Mouse (Mus musculus) CH12.LX (cell line): Measurements from ENCODE around the gene Zfp277. TPM values are rescaled to one million over a fixed set of nuclear protein-coding genes. Genes with fewer than 3 reads are reported as not detected.

ENCODE experiments used
- DNase-seq: peaks from one replicate; pipeline ENCODE4 v3.0.0-alpha.2; 2013; ENCODE audit errors: extremely low read depth
- H3K27ac ChIP-seq: 2 replicates; pipeline ENCODE4 v1.5.1; 2012; ENCODE audit warnings: low read depth, mild to moderate bottlenecking, control low read depth, moderate library complexity; ENCODE audit not compliant: insufficient read depth
- H3K27me3 ChIP-seq: replicated peaks from 2 replicates; pipeline ENCODE3; 2012; ENCODE audit warnings: inconsistent platforms
- H3K36me3 ChIP-seq, 2 experiments: replicated peaks in 1 of 2; 2 replicates each; pipeline versions ENCODE3 to v1.6.1; 2012; ENCODE audit warnings: inconsistent platforms in 1 of 2, low read length in 1 of 2, mild to moderate bottlenecking in 1 of 2, mixed read lengths in 1 of 2, moderate library complexity in 1 of 2; ENCODE audit not compliant: control insufficient read depth in 1 of 2, insufficient read depth in 1 of 2
- H3K4me1 ChIP-seq, 2 experiments: 2 replicates each; pipeline ENCODE4 v1.6.1; 2012; ENCODE audit warnings: inconsistent platforms in 1 of 2, moderate library complexity in 1 of 2; ENCODE audit not compliant: insufficient read depth in 2 of 2, control insufficient read depth in 1 of 2
- H3K4me2 ChIP-seq: 2 replicates; pipeline ENCODE4 v1.6.1; 2012; ENCODE audit warnings: low read depth, mild to moderate bottlenecking, control low read depth; ENCODE audit not compliant: poor library complexity, insufficient read depth, severe bottlenecking
- H3K4me3 ChIP-seq, 3 experiments: fragments of 150-350 bp in 1 of 3; sonication (generic) in 1 of 3; replicated peaks in 1 of 3; 2 replicates each; pipeline versions ENCODE3 to v1.5.1; 2011 to 2012; ENCODE audit warnings: low read depth in 2 of 3, low read length in 2 of 3, mild to moderate bottlenecking in 2 of 3, moderate library complexity in 2 of 3, control low read depth in 1 of 3, improper control_type of control experiment in 1 of 3, inconsistent platforms in 1 of 3, mixed read lengths in 1 of 3; ENCODE audit not compliant: poor library complexity in 1 of 3
- H3K79me2 ChIP-seq: replicated peaks from 2 replicates; pipeline ENCODE4 v1.6.1; 2012; ENCODE audit warnings: mild to moderate bottlenecking, moderate library complexity; ENCODE audit not compliant: control insufficient read depth, poor library complexity, insufficient read depth, severe bottlenecking; ENCODE audit errors: extremely low read depth
- H3K9ac ChIP-seq: 2 replicates; pipeline ENCODE4 v1.6.1; 2012; ENCODE audit warnings: low read depth, mild to moderate bottlenecking, control low read depth, moderate library complexity; ENCODE audit not compliant: insufficient read depth
- H3K9me3 ChIP-seq: replicated peaks from 2 replicates; pipeline ENCODE3; 2012; ENCODE audit warnings: low read length, inconsistent platforms, mixed read lengths
- BHLHE40 ChIP-seq: IDR thresholded peaks from 2 replicates; pipeline ENCODE4 v1.6.1; 2011; ENCODE audit warnings: mild to moderate bottlenecking, low read depth, low read length, improper control_type of control experiment
- CHD2 ChIP-seq: IDR thresholded peaks from 2 replicates; pipeline ENCODE4 v1.6.1; 2011; ENCODE audit warnings: low read length, improper control_type of control experiment
- CTCF ChIP-seq, 2 experiments: IDR thresholded peaks in 1 of 2; conservative IDR thresholded peaks in 1 of 2; 2 replicates each; pipeline ENCODE4 v1.5.1; 2011 to 2012; ENCODE audit warnings: low read depth in 2 of 2, low read length in 2 of 2, improper control_type of control experiment in 1 of 2, inconsistent platforms in 1 of 2, mild to moderate bottlenecking in 1 of 2, moderate library complexity in 1 of 2
- E2F4 ChIP-seq: IDR thresholded peaks from 2 replicates; pipeline ENCODE4 v1.6.1; 2011; ENCODE audit warnings: low read depth, low read length, improper control_type of control experiment; ENCODE audit not compliant: insufficient replicate concordance
- ELF1 ChIP-seq: IDR thresholded peaks from 2 replicates; pipeline ENCODE4 v1.6.1; 2014; ENCODE audit warnings: low read depth, mild to moderate bottlenecking, inconsistent platforms, low read length, improper control_type of control experiment
- JUN ChIP-seq: IDR thresholded peaks from 2 replicates; pipeline ENCODE4 v1.6.1; 2011; ENCODE audit warnings: low read depth, mild to moderate bottlenecking, low read length, improper control_type of control experiment, moderate library complexity; ENCODE audit not compliant: insufficient read depth
- KAT2A ChIP-seq: IDR thresholded peaks from 2 replicates; pipeline ENCODE4 v1.6.1; 2012; ENCODE audit warnings: low read length, improper control_type of control experiment, inconsistent platforms; ENCODE audit not compliant: insufficient replicate concordance
- MAX ChIP-seq: IDR thresholded peaks from 2 replicates; pipeline ENCODE4 v1.6.1; 2011; ENCODE audit warnings: low read length, improper control_type of control experiment
- NRF1 ChIP-seq: IDR thresholded peaks from 2 replicates; pipeline ENCODE4 v1.6.1; 2014; ENCODE audit warnings: low read depth, mild to moderate bottlenecking, inconsistent platforms, low read length, improper control_type of control experiment, moderate library complexity
- PAX5 ChIP-seq: IDR thresholded peaks from 2 replicates; pipeline ENCODE4 v1.6.1; 2012; ENCODE audit warnings: low read length, inconsistent platforms, mixed read lengths
- POLR2A ChIP-seq: IDR thresholded peaks from 2 replicates; pipeline ENCODE4 v1.6.1; 2011; ENCODE audit warnings: low read depth, mild to moderate bottlenecking, improper control_type of control experiment, low read length
- RAD21 ChIP-seq: IDR thresholded peaks from 2 replicates; pipeline ENCODE4 v1.6.1; 2011; ENCODE audit warnings: low read depth, mild to moderate bottlenecking, low read length, improper control_type of control experiment, moderate library complexity
- SMC3 ChIP-seq: IDR thresholded peaks from 2 replicates; pipeline ENCODE4 v1.6.1; 2011; ENCODE audit warnings: low read depth, low read length, improper control_type of control experiment
- TBP ChIP-seq: conservative IDR thresholded peaks from 2 replicates; pipeline ENCODE4 v1.6.1; 2011; ENCODE audit warnings: low read depth, low read length, improper control_type of control experiment
- UBTF ChIP-seq: IDR thresholded peaks from 2 replicates; pipeline ENCODE4 v1.6.1; 2012; ENCODE audit warnings: low read depth, mild to moderate bottlenecking, inconsistent platforms, low read length, improper control_type of control experiment, moderate library complexity
- USF1 ChIP-seq: IDR thresholded peaks from 2 replicates; pipeline ENCODE4 v1.6.1; 2014; ENCODE audit warnings: low read depth, mild to moderate bottlenecking, inconsistent platforms, low read length, improper control_type of control experiment
- USF2 ChIP-seq: conservative IDR thresholded peaks from 2 replicates; pipeline ENCODE4 v1.6.1; 2011; ENCODE audit warnings: low read depth, low read length, improper control_type of control experiment
- ZNF384 ChIP-seq: IDR thresholded peaks from 2 replicates; pipeline ENCODE4 v1.6.1; 2012; ENCODE audit warnings: low read depth, low read length, improper control_type of control experiment, inconsistent platforms
- dilution Hi-C: fragments of 300-500 bp; cut with MboI; formaldehyde crosslinking; loops from 2 replicates; pipeline ENCODE4 v1.14.3; 2020; ENCODE audit warnings: low sequenced_read_pairs; ENCODE audit not compliant: extremely low pct_unique_long_range_greater_than_20kb, extremely low pct_ligation_motif_present
- in situ Hi-C: fragments of 300-500 bp; cut with MboI; formaldehyde crosslinking; loops from 3 replicates; pipeline ENCODE4 v1.14.3; 2019; ENCODE audit warnings: low sequenced_read_pairs, low pct_ligation_motif_present, low pct_unique_long_range_greater_than_20kb, mixed read lengths
- polyA plus RNA-seq: library from polyadenylated mRNA; unstranded; fragments of >175 nt; gene quantifications from 2 replicates; pipeline ENCODE4 v1.2.1, GENCODE M21; 2012; ENCODE audit warnings: low read depth; ENCODE audit not compliant: insufficient read length
- total RNA-seq, 2 experiments: library from RNA; depleted of rRNA; stranded (reverse); fragments of 300-350 nt in 1 of 2; fragments of >200 nt in 1 of 2; gene quantifications; 2 replicates each; pipeline ENCODE4 v1.2.3; 2012 to 2014

Zfp277 gene
- total and polyA plus RNA-seq, 3 experiments, result 13.7 to 31.2 (median 18.9) TPM

- DNase-seq, result no peak
- Histone ChIP-seq H3K4me2 (no peak overlapping the region), H3K36me3 (peaks cover 0 to 5% of the 10 kb centered on the region in 2 experiments), H3K4me3 (no peak overlapping the region), H3K9me3 (no peaks in the 10 kb centered on the region), H3K27ac (no peak overlapping the region), H3K79me2 (no peaks in the 10 kb centered on the region; the same call in 1 of the 2 replicates), H3K27me3 (no peaks in the 10 kb centered on the region), H3K9ac (no peak overlapping the region), H3K4me1 (no peaks in the 10 kb centered on the region)
- in situ Hi-C loops (no loop called here), dilution Hi-C loops (no loop called here)
- TF ChIP-seq NRF1, result no peak
- no peak for TF ChIP-seq TBP
- TF ChIP-seq KAT2A, result no peak
- TF ChIP-seq MAX, result no peak
- TF ChIP-seq ZNF384, result no peak
- no peak for TF ChIP-seq CTCF (conservative IDR thresholded peaks at IDR 0.05 in 1 of 2, IDR thresholded peaks at IDR 0.05 in 1 of 2; ENCODE audit: low read depth in 2 of 2, low read length in 2 of 2)
- no peak for TF ChIP-seq BHLHE40
- TF ChIP-seq CHD2, result no peak
- TF ChIP-seq USF1, result no peak
- TF ChIP-seq ELF1, result no peak
Observed at GRCm38 (mm10) chr12:40434101-40434500, 11.6 kb downstream of the Zfp277 start.

DNA sequence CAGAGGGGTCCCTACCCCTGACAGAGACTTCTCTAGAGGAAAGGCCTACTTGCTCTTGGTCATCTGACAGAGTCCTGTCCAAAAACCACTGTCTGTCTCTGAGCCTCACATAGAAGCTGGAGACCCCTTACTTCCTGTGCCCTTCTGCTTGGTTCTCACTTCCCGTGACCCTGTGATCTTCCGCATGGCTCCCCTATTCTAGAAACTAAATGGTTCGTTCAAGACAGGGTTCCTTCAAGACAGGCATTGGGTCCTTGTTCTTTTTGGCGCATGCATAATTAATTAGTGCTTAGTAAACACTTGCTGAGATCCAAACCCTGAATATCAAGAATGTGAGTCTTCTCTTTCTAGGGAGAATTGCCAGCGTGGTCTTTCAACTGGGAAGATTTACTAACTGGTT, 14.6 kb downstream of the Zfp277 start:
- H3K27ac ChIP-seq, result no peak overlapping the region
- H3K4me3 ChIP-seq, result no peak overlapping the region
- no peak overlapping the region for H3K4me2 ChIP-seq
- H3K9me3 ChIP-seq, result no peaks in the 10 kb centered on the region
- no peak for TF ChIP-seq PAX5
- TF ChIP-seq SMC3, result no peak
- TF ChIP-seq USF1, result no peak
- TF ChIP-seq USF2, result no peak
- no peak for TF ChIP-seq UBTF
- TF ChIP-seq RAD21, result no peak
- TF ChIP-seq JUN, result no peak
- TF ChIP-seq CTCF (conservative IDR thresholded peaks at IDR 0.05 in 1 of 2, IDR thresholded peaks at IDR 0.05 in 1 of 2; ENCODE audit: low read depth in 2 of 2, low read length in 2 of 2), result no peak
- no peak for TF ChIP-seq E2F4
- TF ChIP-seq POLR2A, result no peak
- no peak for TF ChIP-seq ZNF384
- in situ Hi-C loops (no loop called here), dilution Hi-C loops (no loop called here)
- H3K27me3 ChIP-seq, result no peaks in the 10 kb centered on the region
- H3K36me3 ChIP-seq, result peaks cover 0 to 16% of the 10 kb centered on the region in 2 experiments
- no peaks in the 10 kb centered on the region for H3K79me2 ChIP-seq
- no peak overlapping the region for H3K9ac ChIP-seq
- no peaks in the 10 kb centered on the region for H3K4me1 ChIP-seq
- no peak for DNase-seq
